Mouse (Mus musculus) limb, embryonic 14.5 days (tissue): ENCODE results near the gene Snx32. TPM values are rescaled to one million over a fixed set of nuclear protein-coding genes. Genes with fewer than 3 reads are reported as not detected.

Experiments used
- ATAC-seq: fragments of 200-750 bp; cut with Nextera tagmentation; 2 replicates; pipeline ENCODE4 v1.8.0; 2017; ENCODE audit warnings: low read depth, moderate number of reproducible peaks, moderate TSS enrichment; ENCODE audit not compliant: low FRiP score
- DNase-seq: peaks from one replicate; pipeline ENCODE4 v3.0.0-alpha.2; 2015; ENCODE audit warnings: low spot score
- H3K27ac ChIP-seq: fragments of 300-500 bp; sonication (generic); replicated peaks from 2 replicates; pipeline ENCODE4 v1.5.1; 2014; ENCODE audit warnings: low read depth, mild to moderate bottlenecking, low read length, moderate library complexity, mixed read lengths
- H3K27me3 ChIP-seq: fragments of 300-500 bp; sonication (generic); 2 replicates; pipeline ENCODE4 v1.6.1; 2014; ENCODE audit warnings: low read length, mixed read lengths; ENCODE audit not compliant: control insufficient read depth, insufficient read depth
- H3K36me3 ChIP-seq: fragments of 300-500 bp; sonication (generic); 2 replicates; pipeline ENCODE4 v1.6.1; 2014; ENCODE audit warnings: mild to moderate bottlenecking, low read length, moderate library complexity, mixed read lengths; ENCODE audit not compliant: control insufficient read depth, insufficient read depth
- H3K4me1 ChIP-seq: fragments of 300-500 bp; sonication (generic); 2 replicates; pipeline ENCODE4 v1.6.1; 2014; ENCODE audit warnings: antibody characterized with exemption, low read length, mixed read lengths; ENCODE audit not compliant: control insufficient read depth, insufficient read depth
- H3K4me2 ChIP-seq: fragments of 300-500 bp; sonication (generic); replicated peaks from 2 replicates; pipeline ENCODE4 v1.6.1; 2014; ENCODE audit warnings: low read depth, mild to moderate bottlenecking, low read length, moderate library complexity; ENCODE audit not compliant: severe bottlenecking
- H3K4me3 ChIP-seq: fragments of 300-500 bp; sonication (generic); replicated peaks from 2 replicates; pipeline ENCODE4 v1.5.1; 2014; ENCODE audit warnings: low read length
- H3K9ac ChIP-seq: fragments of 300-500 bp; sonication (generic); 2 replicates; pipeline ENCODE4 v1.6.1; 2014; ENCODE audit warnings: mild to moderate bottlenecking, low read depth, low read length, moderate library complexity; ENCODE audit not compliant: severe bottlenecking
- H3K9me3 ChIP-seq: fragments of 300-500 bp; sonication (generic); 2 replicates; pipeline ENCODE4 v1.6.1; 2016; ENCODE audit warnings: low read length; ENCODE audit not compliant: control insufficient read depth
- POLR2A ChIP-seq: fragments of 200-500 bp; IDR thresholded peaks from 2 replicates; pipeline ENCODE4 v1.8.0; 2012; ENCODE audit warnings: inconsistent platforms, mild to moderate bottlenecking, moderate library complexity, borderline replicate concordance; ENCODE audit not compliant: insufficient read depth, insufficient read length; ENCODE audit errors: extremely low read depth
- WGBS: fragments of 180-500 bp; shearing (Covaris S2); extraction: QIAGEN DNeasy Blood & Tissue Kit; methylation state at CpG from one replicate; pipeline ENCODE4 v1.1.7; 2014; 5-methylcytosine and 5-hydroxymethylcytosine counted together
- polyA plus RNA-seq, 2 experiments: library from polyadenylated mRNA; depleted of rRNA in 1 of 2; stranded (reverse) in 1 of 2; unstranded in 1 of 2; fragments of >200 nt; fragmentation: Nextera tagmentation in 1 of 2; extraction: Ambion mirVana in 1 of 2; gene quantifications; 2 replicates each; pipeline versions ENCODE4 v1.2.1 to v1.2.3; 2012 to 2014

Snx32 gene
- polyA plus RNA-seq, 2 experiments = 9.6 to 23.6 TPM

DNA sequence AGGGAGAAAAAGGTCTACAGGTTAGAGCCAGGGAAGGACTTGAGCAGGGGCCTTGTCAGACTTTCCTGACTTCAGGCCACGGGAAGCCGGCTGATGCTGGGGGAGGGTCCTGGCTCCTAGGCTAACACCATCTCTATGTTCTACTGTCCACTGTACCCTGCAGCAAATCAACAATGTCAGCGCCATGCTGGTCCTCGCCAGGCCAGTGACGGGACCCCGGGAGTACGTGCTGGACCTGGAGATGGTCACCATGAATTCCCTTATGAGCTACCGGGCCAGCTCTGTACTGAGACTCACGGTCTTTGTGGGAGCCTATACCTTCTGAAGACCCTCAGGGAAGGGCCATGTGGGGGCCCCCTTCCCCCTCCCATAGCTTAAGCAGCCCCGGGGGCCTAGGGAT, 28.9 kb downstream of the Snx32 start:
- Histone ChIP-seq H3K27ac (no peak overlapping the region), H3K36me3 (peaks cover 96% of the 10 kb centered on the region)
- 95% methylated on average over 10 of the region's 10 CpGs for WGBS

DNA sequence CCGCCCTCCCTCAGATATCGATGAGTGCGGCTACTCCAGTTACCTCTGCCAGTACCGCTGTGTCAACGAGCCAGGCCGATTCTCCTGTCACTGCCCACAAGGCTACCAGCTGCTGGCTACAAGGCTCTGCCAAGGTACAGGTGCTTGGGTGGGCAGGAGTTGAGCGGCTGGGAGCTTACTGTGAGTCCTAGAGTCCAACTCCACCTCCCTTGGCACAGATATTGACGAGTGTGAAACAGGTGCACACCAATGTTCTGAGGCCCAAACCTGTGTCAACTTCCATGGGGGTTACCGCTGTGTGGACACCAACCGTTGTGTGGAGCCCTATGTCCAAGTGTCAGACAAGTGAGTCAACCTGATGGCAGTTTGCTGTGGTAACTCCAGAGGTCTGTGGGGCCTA, 30.3 kb downstream of the Snx32 start:
- TF ChIP-seq POLR2A = no peak
- Histone ChIP-seq H3K9ac (no peak overlapping the region), H3K4me3 (no peak overlapping the region), H3K27me3 (no peaks in the 10 kb centered on the region), H3K9me3 (no peaks in the 10 kb centered on the region), H3K27ac (no peak overlapping the region), H3K4me2 (no peak overlapping the region), H3K36me3 (peaks cover 82% of the 10 kb centered on the region), H3K4me1 (peaks cover 9% of the 10 kb centered on the region)
- ATAC-seq (no peak), DNase-seq (no peak)
- WGBS = 91% methylated on average over 10 of the region's 10 CpGs

More for the DNA sequence above, 28.9 kb downstream of the Snx32 start:
- no peak overlapping the region for H3K4me2 ChIP-seq
- no peak overlapping the region for H3K9ac ChIP-seq
- no peaks in the 10 kb centered on the region for H3K27me3 ChIP-seq
- no peak for TF ChIP-seq POLR2A
- H3K9me3 ChIP-seq = no peaks in the 10 kb centered on the region
- DNase-seq (no peak), ATAC-seq (no peak)
- H3K4me1 ChIP-seq = peaks cover under 1% of the 10 kb centered on the region; the same call in 1 of the 2 replicates
- no peak overlapping the region for H3K4me3 ChIP-seq

- Histone ChIP-seq H3K4me3 (no peak overlapping the region), H3K9me3 (no peaks in the 10 kb centered on the region), H3K9ac (no peak overlapping the region), H3K27me3 (no peaks in the 10 kb centered on the region), H3K27ac (no peak overlapping the region), H3K4me2 (no peak overlapping the region), H3K4me1 (peaks cover 16% of the 10 kb centered on the region), H3K36me3 (peaks cover 60% of the 10 kb centered on the region)
- no peak for TF ChIP-seq POLR2A
- DNase-seq (no peak), ATAC-seq (no peak)
- 91% methylated on average over 17 of the region's 18 CpGs for WGBS
Measured at GRCm38 (mm10) chr19:5477668-5478300, 32.6 kb downstream of the Snx32 start.

DNA sequence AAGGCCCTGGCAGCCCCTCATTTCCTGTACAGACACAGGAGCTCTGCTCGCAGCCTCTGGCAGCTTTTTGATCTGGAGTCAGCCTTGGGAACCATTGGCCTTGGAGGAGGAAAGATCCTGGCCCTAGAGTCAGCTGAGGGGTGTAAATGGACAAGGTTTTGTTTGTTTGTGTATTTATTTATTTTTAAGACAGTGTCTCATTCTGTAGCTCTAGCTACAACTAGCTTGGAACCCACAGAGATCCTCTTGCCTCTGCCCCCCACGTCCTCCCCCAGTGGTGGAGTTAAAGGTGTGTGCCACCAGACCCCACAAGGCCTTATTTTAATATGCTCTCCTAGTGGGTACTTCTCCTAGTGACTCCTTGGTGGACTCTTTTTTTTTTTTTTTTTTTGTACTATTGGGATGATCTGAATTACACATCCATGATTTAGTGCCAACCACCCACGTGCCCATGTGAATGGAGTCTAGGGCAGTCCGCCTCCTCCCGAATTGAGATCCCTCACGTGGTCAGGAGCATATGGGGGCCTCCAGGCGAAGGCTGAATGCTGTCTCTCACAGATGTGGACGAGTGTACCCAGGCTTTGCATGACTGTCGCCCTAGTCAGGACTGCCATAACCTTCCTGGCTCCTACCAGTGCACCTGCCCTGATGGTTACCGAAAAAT, 33.2 kb downstream of the Snx32 start:
- peaks cover 53% of the 10 kb centered on the region for H3K36me3 ChIP-seq
- H3K9me3 ChIP-seq = no peaks in the 10 kb centered on the region
- H3K27ac ChIP-seq = no peak overlapping the region
- H3K4me3 ChIP-seq = no peak overlapping the region
- 84% methylated on average over 10 of the region's 10 CpGs for WGBS
- DNase-seq = no peak
- no peak for ATAC-seq
- no peak for TF ChIP-seq POLR2A
- no peak overlapping the region for H3K9ac ChIP-seq
- H3K4me1 ChIP-seq = peaks cover 16% of the 10 kb centered on the region
- H3K4me2 ChIP-seq = no peak overlapping the region
- no peaks in the 10 kb centered on the region for H3K27me3 ChIP-seq

GRCm38 (mm10) chr19:5475069-5475714, 35.1 kb downstream of the Snx32 start:
- Histone ChIP-seq H3K9me3 (no peaks in the 10 kb centered on the region), H3K4me2 (peak overlapping the region; percentile 85)

More at GRCm38 (mm10) chr19:5475069-5475714, 35.1 kb downstream of the Snx32 start:
- H3K4me1 ChIP-seq = peaks cover 16% of the 10 kb centered on the region
- ATAC-seq (no peak; the same call in 1 of the 2 replicates), DNase-seq (no peak)
- peak overlapping the region; percentile 90 for H3K27ac ChIP-seq
- peak overlapping the region; percentile 70 for H3K4me3 ChIP-seq
- peak overlapping the region; percentile 84 for H3K9ac ChIP-seq
- H3K27me3 ChIP-seq = no peaks in the 10 kb centered on the region
- WGBS = 8% methylated on average over 12 of the region's 13 CpGs
- peaks cover 34% of the 10 kb centered on the region for H3K36me3 ChIP-seq
- TF ChIP-seq POLR2A = no peak
